Mouse (Mus musculus) heart, postnatal 0 days (tissue): ENCODE measurements at regions not wholly inside any gene's neighbourhood (a gene's known extent, or its start where the extent isn't known, plus 50 kb on each side); places are given as distances from the start of the nearest gene placed in this dataset.

ENCODE experiments used
- CTCF ChIP-seq: IDR thresholded peaks from 2 replicates; pipeline ENCODE4 v1.5.1; 2016; ENCODE audit warnings: antibody characterized with exemption, control low read depth, low read depth
- EP300 ChIP-seq: IDR thresholded peaks from 2 replicates; pipeline ENCODE4 v1.6.1; 2016; ENCODE audit warnings: antibody characterized with exemption, low read depth

- TF ChIP-seq CTCF (no peak), EP300 (no peak)
Observed at GRCm38 (mm10) chr16:77893690-77894089, 291.8 kb upstream of the Gm11146 start.
